Mouse (Mus musculus): ENCODE results near the gene Gm28043.

GRCm38 (mm10) chr17:29693571-29693970, 78.9 kb downstream of the Gm28043 start:
- TF ChIP-seq CTCF (IDR thresholded peaks at IDR 0.05 in 2 of 3, conservative IDR thresholded peaks at IDR 0.05 in 1 of 3; ENCODE audit: control insufficient read depth in 1 of 3, insufficient read depth in 1 of 3, low read depth in 2 of 3, low read length in 3 of 3, poor library complexity in 1 of 3, severe bottlenecking in 1 of 3), result no peak
- no peak for TF ChIP-seq TBP (IDR thresholded peaks at IDR 0.05; ENCODE audit: low read depth, low read length)
- no peak for TF ChIP-seq HCFC1 (IDR thresholded peaks at IDR 0.05; ENCODE audit: low read depth, low read length)
- no peak for TF ChIP-seq POLR2A (IDR thresholded peaks at IDR 0.05; ENCODE audit: control insufficient read depth in 1 of 2, insufficient read depth in 1 of 2, low read depth in 1 of 2, low read length in 2 of 2, poor library complexity in 1 of 2)
- TF ChIP-seq EP300 (IDR thresholded peaks at IDR 0.05; ENCODE audit: low read depth in 1 of 2, low read length in 2 of 2), result no peak
